Mouse (Mus musculus) heart, adult 2 months (tissue): Measurements from ENCODE around the gene Ralb.

Experiments used
- CTCF ChIP-seq: fragments of 200-600 bp; IDR thresholded peaks from 2 replicates; pipeline ENCODE4 v1.8.1; 2022; ENCODE audit warnings: antibody characterized with exemption, mild to moderate bottlenecking, moderate library complexity
- EP300 ChIP-seq: fragments of 200-500 bp; IDR thresholded peaks from 2 replicates; pipeline ENCODE4 v1.6.1; 2011; ENCODE audit warnings: low read depth, low read length, control low read depth; ENCODE audit not compliant: insufficient read depth
- POLR2A ChIP-seq: fragments of 200-500 bp; IDR thresholded peaks from 2 replicates; pipeline ENCODE4 v1.6.1; 2011; ENCODE audit warnings: mild to moderate bottlenecking, low read depth, low read length, control low read depth; ENCODE audit not compliant: insufficient read depth

DNA sequence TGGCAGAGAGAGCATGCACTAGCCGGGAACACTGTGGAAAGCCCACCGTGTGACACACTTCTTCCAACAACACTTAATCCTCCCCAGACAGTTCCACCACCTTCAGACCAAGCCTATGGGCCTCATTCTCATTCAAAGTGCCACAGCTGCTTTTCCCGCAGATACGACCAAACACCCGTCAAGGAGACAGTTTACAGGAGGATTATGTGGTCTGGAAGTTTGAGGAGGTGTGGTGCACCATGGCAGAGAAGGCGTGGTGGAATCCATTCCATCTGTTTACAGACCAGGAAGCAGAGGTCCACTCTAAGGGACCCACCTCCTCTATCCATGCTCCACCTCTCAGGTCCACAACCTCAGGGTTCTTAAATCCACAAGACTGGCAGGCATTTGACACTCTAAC, 14.7 kb upstream of the Ralb start:
- TF ChIP-seq CTCF (no peak), POLR2A (no peak), EP300 (no peak)
